Mouse (Mus musculus) brain, embryonic 14.5 days (tissue): ENCODE measurements at regions not wholly inside any gene's neighbourhood (a gene's known extent, or its start where the extent isn't known, plus 50 kb on each side); places are given as distances from the start of the nearest gene placed in this dataset.

Experiments used
- DNase-seq: peaks from one replicate; pipeline ENCODE4 v3.0.0-alpha.2; 2011; ENCODE audit warnings: low read depth
- CTCF ChIP-seq: fragments of 200-500 bp; IDR thresholded peaks from 2 replicates; pipeline ENCODE4 v1.5.1; 2012; ENCODE audit warnings: inconsistent platforms, mild to moderate bottlenecking, moderate library complexity, borderline replicate concordance; ENCODE audit not compliant: insufficient read depth, insufficient read length; ENCODE audit errors: extremely low read depth
- POLR2A ChIP-seq: fragments of 200-500 bp; IDR thresholded peaks from 2 replicates; pipeline ENCODE4 v1.6.1; 2012; ENCODE audit warnings: mild to moderate bottlenecking, inconsistent platforms, borderline replicate concordance; ENCODE audit not compliant: poor library complexity, insufficient read depth, insufficient read length, severe bottlenecking; ENCODE audit errors: extremely low read depth

GRCm38 (mm10) chr11:34153749-34154525 lies 54.0 kb downstream of the Foxi1 start:
- DNase-seq, result no peak
- TF ChIP-seq POLR2A (no peak), CTCF (no peak)

- TF ChIP-seq CTCF (peak; percentile 81), POLR2A (no peak)
- peak; percentile 90 for DNase-seq
Observed at GRCm38 (mm10) chr11:34149370-34149976, 51.1 kb upstream of the 4930469K13Rik start.
